Mouse (Mus musculus) intestine, embryonic 15.5 days (tissue): ENCODE measurements at regions not wholly inside any gene's neighbourhood (a gene's known extent, or its start where the extent isn't known, plus 50 kb on each side); places are given as distances from the start of the nearest gene placed in this dataset.
"Not testable (repeated sequence)": the region's sequence is repeated elsewhere in the genome, so short reads cannot be mapped to it uniquely, and the experiment has no call there.

ENCODE experiments used
- ATAC-seq: fragments of 200-750 bp; cut with Nextera tagmentation; 2 replicates; pipeline ENCODE4 v1.8.0; 2017; ENCODE audit warnings: moderate TSS enrichment, moderate library complexity
- H3K27ac ChIP-seq: fragments of 300-500 bp; sonication (generic); 2 replicates; pipeline ENCODE4 v1.5.1; 2015; ENCODE audit warnings: mild to moderate bottlenecking, inconsistent platforms
- H3K27me3 ChIP-seq: fragments of 300-500 bp; sonication (generic); replicated peaks from 2 replicates; pipeline ENCODE4 v1.6.1; 2015; ENCODE audit warnings: inconsistent platforms
- H3K36me3 ChIP-seq: fragments of 300-500 bp; sonication (generic); 2 replicates; pipeline ENCODE4 v1.6.1; 2015; ENCODE audit warnings: inconsistent platforms
- H3K4me1 ChIP-seq: fragments of 300-500 bp; sonication (generic); replicated peaks from 2 replicates; pipeline ENCODE4 v1.6.1; 2015; ENCODE audit warnings: inconsistent platforms
- H3K4me2 ChIP-seq: fragments of 300-500 bp; sonication (generic); replicated peaks from 2 replicates; pipeline ENCODE4 v1.6.1; 2015; ENCODE audit warnings: mild to moderate bottlenecking, inconsistent platforms
- H3K4me3 ChIP-seq: fragments of 300-500 bp; sonication (generic); replicated peaks from 2 replicates; pipeline ENCODE4 v1.5.1; 2015; ENCODE audit warnings: inconsistent platforms
- H3K9ac ChIP-seq: fragments of 300-500 bp; sonication (generic); 2 replicates; pipeline ENCODE4 v1.6.1; 2015; ENCODE audit warnings: inconsistent platforms
- H3K9me3 ChIP-seq: fragments of 300-500 bp; sonication (generic); 2 replicates; pipeline ENCODE4 v1.6.1; 2016; ENCODE audit warnings: inconsistent platforms
- WGBS: fragments of 180-500 bp; shearing (Covaris S2); methylation state at CpG from one replicate; pipeline ENCODE4 v1.1.7; 2015; 5-methylcytosine and 5-hydroxymethylcytosine counted together

GRCm38 (mm10) chr16:42416673-42417072 is 76.2 kb upstream of the Gap43 start:
- WGBS: 80% methylated on average over 4 of the region's 4 CpGs
- H3K9me3 ChIP-seq: no peaks in the 10 kb centered on the region
- no peak overlapping the region for H3K9ac ChIP-seq
- no peak overlapping the region for H3K4me3 ChIP-seq
- H3K4me2 ChIP-seq: no peak overlapping the region
- no peak for ATAC-seq
- H3K27ac ChIP-seq: no peak overlapping the region
- H3K36me3 ChIP-seq: no peaks in the 10 kb centered on the region
- H3K4me1 ChIP-seq: no peaks in the 10 kb centered on the region
- no peaks in the 10 kb centered on the region for H3K27me3 ChIP-seq

- H3K27me3 ChIP-seq, H3K27ac ChIP-seq, H3K4me2 ChIP-seq, H3K9me3 ChIP-seq, H3K4me1 ChIP-seq, H3K4me3 ChIP-seq, H3K36me3 ChIP-seq, H3K9ac ChIP-seq, ATAC-seq: not testable (repeated sequence)
Observed at GRCm38 (mm10) chr16:42412031-42412430, 71.6 kb upstream of the Gap43 start.

DNA sequence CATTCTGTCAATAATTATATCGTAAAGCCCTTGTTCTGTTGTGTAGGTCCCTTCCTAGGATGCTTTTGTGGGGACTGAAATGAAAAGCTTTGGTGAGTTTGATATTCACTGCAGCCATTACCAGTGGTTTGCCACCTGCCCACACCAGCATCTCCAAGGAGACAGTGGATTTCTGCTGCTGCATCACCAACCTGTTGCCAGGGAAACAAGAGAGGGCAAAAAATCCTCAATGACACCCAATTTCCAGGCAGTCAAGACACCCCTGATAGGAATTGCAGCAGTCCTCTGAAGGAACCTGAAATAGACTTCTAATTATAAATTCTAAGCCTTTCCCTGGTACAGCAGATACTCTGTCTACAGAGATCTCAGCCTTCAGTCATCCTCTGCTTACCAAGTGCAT is 56.1 kb upstream of the Gap43 start:
- 93% methylated on average over 1 of the region's 1 CpGs for WGBS

More for the DNA sequence above, 56.1 kb upstream of the Gap43 start:
- Histone ChIP-seq H3K27ac (no peak overlapping the region), H3K36me3 (no peaks in the 10 kb centered on the region), H3K4me2 (no peak overlapping the region), H3K4me3 (no peak overlapping the region), H3K9me3 (no peaks in the 10 kb centered on the region), H3K4me1 (no peaks in the 10 kb centered on the region), H3K27me3 (no peaks in the 10 kb centered on the region), H3K9ac (no peak overlapping the region)
- ATAC-seq: no peak
